Mouse (Mus musculus): Measurements from ENCODE around the gene Kcnc3. TPM values are rescaled to one million over a fixed set of nuclear protein-coding genes. Genes with fewer than 3 reads are reported as not detected.

Kcnc3 gene
- polyA plus RNA-seq, 1 experiment from 2014 or later: 0.84 TPM

DNA sequence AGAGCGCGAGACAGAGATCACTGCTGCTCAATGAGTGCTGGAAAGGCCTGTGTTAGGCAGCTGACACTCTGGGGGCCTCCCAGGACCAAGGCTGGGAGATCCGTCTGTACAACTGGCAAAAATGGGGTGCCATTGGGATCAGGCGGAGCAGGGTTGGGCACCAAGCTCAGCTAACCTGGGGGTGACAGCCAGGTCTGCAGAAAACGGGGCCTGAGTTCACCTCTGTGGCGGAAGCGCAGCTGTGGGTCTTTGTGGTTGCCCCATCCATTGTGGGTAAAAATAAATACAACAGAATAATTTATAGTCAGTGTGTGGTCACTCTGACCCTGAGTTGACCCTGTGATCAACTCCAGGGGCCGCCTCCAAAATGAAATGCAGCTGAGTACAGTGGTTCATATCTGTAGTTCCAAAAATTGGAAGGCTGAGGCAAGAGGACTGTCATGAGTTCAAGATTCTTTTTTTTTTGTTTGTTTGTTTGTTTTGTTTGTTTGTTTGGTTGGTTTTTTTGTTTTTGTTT is 58.7 kb downstream of the Kcnc3 start:
- WGBS: 76% methylated on average over 8 of the region's 8 CpGs
- no peaks in the 10 kb centered on the region for H3K36me3 ChIP-seq
- no peak for ATAC-seq (ENCODE audit: insufficient number of reproducible peaks, low FRiP score, low TSS enrichment, low read depth)

DNA sequence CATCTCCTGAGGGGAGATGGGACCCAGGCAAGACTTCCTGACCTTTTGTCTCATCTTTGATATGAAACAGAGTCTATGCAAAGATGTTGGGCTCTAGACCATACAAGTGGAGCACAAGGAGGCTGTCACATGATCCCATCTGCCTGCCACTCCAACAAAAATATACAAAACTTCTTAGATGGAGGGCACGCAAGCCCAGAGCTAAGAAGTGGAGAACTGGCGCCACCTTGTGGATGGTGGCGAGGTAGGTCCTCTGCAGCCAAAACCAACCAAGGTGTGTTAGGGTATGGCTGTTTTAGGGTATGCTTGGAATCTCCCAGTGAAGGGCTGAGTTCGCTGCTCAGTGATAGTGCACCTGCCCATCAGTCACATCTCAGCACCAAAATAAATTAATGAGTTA is 59.5 kb downstream of the Kcnc3 start:
- H3K4me2 ChIP-seq (replicated peaks): no peak overlapping the region
- peaks cover 11% of the 10 kb centered on the region for H3K27me3 ChIP-seq
- H3K9me3 ChIP-seq (replicated peaks): no peaks in the 10 kb centered on the region
- 6% methylated on average over 4 of the region's 4 CpGs for WGBS
- no peak overlapping the region for H3K4me3 ChIP-seq (replicated peaks)
- H3K4me1 ChIP-seq: no peaks in the 10 kb centered on the region
- ATAC-seq (ENCODE audit: insufficient number of reproducible peaks, low FRiP score, low TSS enrichment, low read depth): no peak
- H3K36me3 ChIP-seq: no peaks in the 10 kb centered on the region
- H3K27ac ChIP-seq (replicated peaks): no peak overlapping the region
- H3K9ac ChIP-seq: no peak overlapping the region

More for the DNA sequence above, 58.7 kb downstream of the Kcnc3 start:
- Histone ChIP-seq H3K9ac (no peak overlapping the region), H3K9me3 (replicated peaks) (no peaks in the 10 kb centered on the region), H3K27me3 (peaks cover 11% of the 10 kb centered on the region), H3K4me3 (replicated peaks) (no peak overlapping the region), H3K4me1 (no peaks in the 10 kb centered on the region), H3K4me2 (replicated peaks) (no peak overlapping the region), H3K27ac (replicated peaks) (no peak overlapping the region)

DNA sequence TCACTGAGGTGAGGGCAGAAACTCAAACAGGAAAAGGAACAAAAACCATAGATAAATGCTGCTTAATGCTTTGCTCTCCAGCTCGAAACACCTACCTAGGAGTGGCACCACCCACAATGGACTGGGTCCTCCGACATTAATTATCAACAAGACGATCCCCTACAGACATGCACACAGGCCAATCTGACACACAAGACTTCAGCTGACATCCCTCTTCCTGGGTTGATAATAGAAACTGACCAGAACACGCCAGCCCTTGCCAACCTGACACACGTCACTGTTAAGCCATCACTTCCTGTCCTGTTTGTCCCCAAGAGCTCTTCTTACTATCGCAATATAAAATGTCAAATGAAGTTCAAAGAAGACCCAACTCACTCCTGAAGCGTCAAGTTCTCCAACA is 61.0 kb downstream of the Kcnc3 start:
- Histone ChIP-seq H3K4me1 (0 out of 2 replicates have a peak, but pooled peaks cover 5% of the 10 kb centered on the region), H3K27me3 (no peaks in the 10 kb centered on the region), H3K9ac (no peak overlapping the region), H3K4me3 (replicated peaks) (no peak overlapping the region), H3K4me2 (replicated peaks) (no peak overlapping the region), H3K27ac (replicated peaks) (no peak overlapping the region), H3K9me3 (replicated peaks) (no peaks in the 10 kb centered on the region), H3K36me3 (no peaks in the 10 kb centered on the region)
- ATAC-seq (ENCODE audit: insufficient number of reproducible peaks, low FRiP score, low TSS enrichment, low read depth): no peak
- 70% methylated on average over 7 of the region's 7 CpGs for WGBS

DNA sequence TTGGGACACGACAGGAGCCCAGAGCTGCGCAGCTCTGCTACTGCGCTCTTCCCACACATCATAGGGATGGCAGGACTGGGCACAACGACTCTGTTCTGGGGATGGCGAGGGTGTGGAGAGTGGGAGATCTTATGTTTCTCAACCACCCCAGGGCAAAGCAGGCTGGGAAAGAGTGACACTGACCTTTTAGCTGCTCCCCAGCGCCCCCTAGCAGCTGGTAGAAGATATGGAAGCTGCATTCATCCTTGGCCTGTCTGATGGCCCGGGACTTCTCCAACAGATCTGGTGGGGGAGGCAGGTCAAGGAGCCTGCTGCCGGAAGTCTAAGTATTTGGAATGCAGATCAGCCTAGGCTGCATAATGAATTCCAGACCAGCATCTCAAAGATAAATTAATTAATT is 63.3 kb downstream of the Kcnc3 start:
- H3K4me1 ChIP-seq: 0 out of 2 replicates have a peak, but pooled peaks cover 5% of the 10 kb centered on the region
- no peaks in the 10 kb centered on the region for H3K27me3 ChIP-seq
- 47% methylated on average over 8 of the region's 8 CpGs for WGBS
- no peak for ATAC-seq (ENCODE audit: insufficient number of reproducible peaks, low FRiP score, low TSS enrichment, low read depth)
- H3K4me2 ChIP-seq (replicated peaks): no peak overlapping the region
- no peaks in the 10 kb centered on the region for H3K9me3 ChIP-seq (replicated peaks)
- H3K27ac ChIP-seq (replicated peaks): no peak overlapping the region
- H3K4me3 ChIP-seq (replicated peaks): no peak overlapping the region
- no peak overlapping the region for H3K9ac ChIP-seq
- no peaks in the 10 kb centered on the region for H3K36me3 ChIP-seq

Other genes with a start within 250 kb of the Kcnc3 start
- 2.7 and 3.4 TPM in 2 replicates for gene Syt3, start 206.6 kb upstream of the Kcnc3 start, polyA plus RNA-seq (2015; fragmentation: Nextera tagmentation; extraction: Ambion mirVana)
- gene 1700008O03Rik, start 204.8 kb upstream of the Kcnc3 start, polyA plus RNA-seq (2015; fragmentation: Nextera tagmentation; extraction: Ambion mirVana): 1.4 and 1.5 TPM in 2 replicates
- gene Lrrc4b, start 161.6 kb upstream of the Kcnc3 start, polyA plus RNA-seq (2015; fragmentation: Nextera tagmentation; extraction: Ambion mirVana): 1.3 TPM in 2 replicates
- gene Aspdh, start 125.3 kb upstream of the Kcnc3 start, polyA plus RNA-seq (2015; fragmentation: Nextera tagmentation; extraction: Ambion mirVana): 0.20 and 0.81 TPM in 2 replicates
- gene Josd2, start 122.7 kb upstream of the Kcnc3 start, polyA plus RNA-seq (2015; fragmentation: Nextera tagmentation; extraction: Ambion mirVana): 121 and 124 TPM in 2 replicates
- gene Emc10, start 94.1 kb upstream of the Kcnc3 start, polyA plus RNA-seq (2015; fragmentation: Nextera tagmentation; extraction: Ambion mirVana): 140 and 149 TPM in 2 replicates
- 12.0 and 14.7 TPM in 2 replicates for gene Fam71e1, start 94.1 kb upstream of the Kcnc3 start, polyA plus RNA-seq (2015; fragmentation: Nextera tagmentation; extraction: Ambion mirVana)
- gene Mybpc2, start 66.0 kb upstream of the Kcnc3 start, polyA plus RNA-seq (2015; fragmentation: Nextera tagmentation; extraction: Ambion mirVana): 0.18 and 0.81 TPM in 2 replicates
- gene Spib, start 58.6 kb upstream of the Kcnc3 start, polyA plus RNA-seq (2015; fragmentation: Nextera tagmentation; extraction: Ambion mirVana): 1.2 and 1.4 TPM in 2 replicates
- gene Pold1, start 41.8 kb upstream of the Kcnc3 start, polyA plus RNA-seq (2015; fragmentation: Nextera tagmentation; extraction: Ambion mirVana): 77.9 and 86.2 TPM in 2 replicates
- gene Nr1h2, start 36.7 kb upstream of the Kcnc3 start, polyA plus RNA-seq (2015; fragmentation: Nextera tagmentation; extraction: Ambion mirVana): 76.9 and 83.4 TPM in 2 replicates
- gene Napsa, start 18.3 kb upstream of the Kcnc3 start, polyA plus RNA-seq (2015; fragmentation: Nextera tagmentation; extraction: Ambion mirVana): 2.8 and 2.9 TPM in 2 replicates
- gene Myh14, start 80.2 kb downstream of the Kcnc3 start, polyA plus RNA-seq (2015; fragmentation: Nextera tagmentation; extraction: Ambion mirVana): 20.0 and 23.0 TPM in 2 replicates
- gene Izumo2, start 118.1 kb downstream of the Kcnc3 start, polyA plus RNA-seq (2015; fragmentation: Nextera tagmentation; extraction: Ambion mirVana): not detected in 2 replicates
- 32.9 and 35.2 TPM in 2 replicates for gene Vrk3, start 157.7 kb downstream of the Kcnc3 start, polyA plus RNA-seq (2015; fragmentation: Nextera tagmentation; extraction: Ambion mirVana)
- 1.4 and 1.8 TPM in 2 replicates for gene Zfp473, start 160.4 kb downstream of the Kcnc3 start, polyA plus RNA-seq (2015; fragmentation: Nextera tagmentation; extraction: Ambion mirVana)
- gene Nup62, start 225.4 kb downstream of the Kcnc3 start, polyA plus RNA-seq (2015; fragmentation: Nextera tagmentation; extraction: Ambion mirVana): 83.9 and 84.0 TPM in 2 replicates
- gene Il4i1, start 225.7 kb downstream of the Kcnc3 start, polyA plus RNA-seq (2015; fragmentation: Nextera tagmentation; extraction: Ambion mirVana): 0.88 and 1.6 TPM in 2 replicates
- gene Atf5, start 226.0 kb downstream of the Kcnc3 start, polyA plus RNA-seq (2015; fragmentation: Nextera tagmentation; extraction: Ambion mirVana): 12.4 and 14.7 TPM in 2 replicates